Mouse (Mus musculus) spleen, postnatal 4 days (tissue): ENCODE results near the gene Fip1l1.

Source experiments
- DNase-seq, 2 experiments: peaks; one replicate each; pipeline ENCODE4 v3.0.0; 2022; ENCODE audit warnings: low spot score in 2 of 2

Fip1l1 gene

DNA sequence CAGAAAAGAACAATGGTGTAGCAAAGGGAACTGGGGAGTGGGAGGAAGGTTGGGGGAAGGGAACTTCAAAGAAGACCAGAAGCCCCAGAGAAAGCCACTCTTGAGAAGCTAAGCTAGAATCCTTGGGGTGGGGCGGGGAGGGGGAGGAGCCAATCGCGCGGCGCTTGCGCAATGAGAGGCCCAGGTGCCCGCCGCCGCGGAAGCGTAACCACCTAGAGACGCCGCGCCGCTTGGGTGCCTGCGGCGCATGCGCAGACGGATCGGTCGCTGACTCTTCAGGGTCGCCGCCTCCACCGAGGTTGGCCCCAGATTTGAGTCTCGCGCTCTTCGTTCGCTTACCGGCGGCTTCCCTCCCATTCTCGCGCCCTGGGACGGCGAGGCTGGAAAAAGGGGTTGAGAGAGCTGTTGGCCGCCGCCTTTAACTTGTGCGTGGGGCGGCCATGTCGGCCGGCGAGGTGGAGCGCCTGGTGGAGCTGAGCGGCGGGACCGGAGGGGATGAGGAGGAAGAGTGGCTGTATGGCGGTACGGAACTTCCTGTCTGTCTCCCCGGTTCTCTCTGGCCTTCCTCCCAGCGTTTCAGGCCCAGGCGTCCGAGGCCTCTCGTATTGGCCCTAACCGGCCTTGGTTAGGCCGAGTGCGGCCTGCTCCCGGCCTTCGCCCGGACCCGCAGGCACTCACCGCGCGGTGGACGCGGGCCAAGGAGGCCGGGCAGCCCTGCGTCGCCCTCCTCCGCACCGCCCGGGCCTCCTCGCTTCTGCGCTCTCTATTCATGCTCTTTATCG lies at the start of gene Fip1l1:
Gene Fip1l1 (plus strand): TSS at position 210 of the 782 bp plus-strand sequence.
- peak; percentile 90 to 97 for DNase-seq

DNA sequence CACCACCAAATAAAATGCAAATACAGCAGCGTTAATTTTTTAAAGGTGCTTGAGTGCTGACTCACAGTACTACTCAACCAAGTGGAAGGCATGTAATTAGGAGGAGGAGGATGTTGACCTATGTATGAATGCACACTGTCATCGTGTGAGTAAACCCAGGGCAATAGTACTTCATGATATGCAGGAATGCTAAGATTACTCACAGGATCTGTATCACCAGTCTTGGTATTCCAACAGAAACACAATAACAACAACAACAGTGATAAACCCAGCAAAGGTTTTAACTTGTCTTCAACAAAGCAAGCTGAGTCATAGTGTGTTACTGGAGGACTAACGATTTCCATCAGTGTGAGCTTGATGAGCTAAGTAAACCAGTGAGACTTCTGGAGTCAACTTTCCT lies 42.5 kb upstream of the Fip1l1 start:
- DNase-seq, result no peak

DNA sequence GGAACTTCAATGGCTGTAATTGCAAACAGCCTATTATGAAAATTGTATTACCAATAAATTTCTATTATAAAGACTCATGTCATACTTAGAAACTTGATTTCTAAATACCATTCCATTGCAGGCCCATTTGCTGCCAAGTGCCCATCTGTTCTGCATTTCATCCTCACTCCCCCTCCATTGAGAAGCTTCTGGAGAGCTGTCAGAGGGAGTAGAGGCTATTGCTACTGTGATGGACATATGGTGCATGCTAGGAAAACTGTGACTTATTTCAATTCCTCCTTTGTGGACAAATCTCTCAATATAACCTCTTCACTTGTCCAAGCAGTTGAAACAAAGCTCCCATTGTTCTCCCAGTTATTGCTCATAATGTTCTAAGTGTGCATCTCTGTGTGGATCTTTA lies 23.6 kb upstream of the Fip1l1 start:
- no peak for DNase-seq

DNA sequence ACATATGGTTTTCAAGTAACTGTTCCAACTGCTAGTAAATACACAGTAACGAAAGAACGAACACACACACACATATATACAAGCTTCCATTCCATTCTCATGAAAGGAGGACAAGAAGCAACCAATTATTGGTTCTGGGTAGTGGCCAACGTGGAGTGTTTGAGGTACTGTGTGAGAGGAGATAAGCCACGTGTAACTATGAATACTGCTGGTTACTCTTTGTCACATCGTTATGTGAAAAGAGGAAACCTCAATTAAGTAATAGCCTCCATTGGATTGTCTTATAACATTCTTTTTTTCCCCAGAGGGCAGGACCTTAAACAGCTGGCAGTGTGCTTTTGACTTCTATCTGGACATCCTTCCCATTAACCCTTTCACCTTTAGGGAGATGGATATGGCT lies 8.2 kb upstream of the Fip1l1 start:
- no peak for DNase-seq

DNA sequence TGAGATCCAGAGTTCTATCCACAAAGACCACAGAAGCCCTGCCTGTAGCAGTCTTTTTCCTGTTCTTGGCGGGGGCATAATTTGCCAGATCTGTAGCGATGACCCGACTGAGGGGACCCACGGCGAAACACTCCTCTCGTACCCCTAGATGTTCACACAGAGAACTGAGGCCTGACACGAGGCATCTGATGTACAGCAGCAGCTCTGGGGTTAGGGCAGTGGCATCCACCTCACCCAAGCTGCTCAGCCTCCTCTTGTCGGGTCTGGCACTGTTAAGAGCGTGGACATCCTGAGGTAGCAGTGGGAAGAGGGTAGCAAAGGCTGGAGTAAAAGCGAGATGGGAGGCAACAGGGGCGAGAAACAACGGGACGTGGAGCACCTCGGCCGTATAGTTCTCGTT lies 4.5 kb upstream of the Fip1l1 start:
- peak in 1 of 2 experiments; percentile 63 for DNase-seq

DNA sequence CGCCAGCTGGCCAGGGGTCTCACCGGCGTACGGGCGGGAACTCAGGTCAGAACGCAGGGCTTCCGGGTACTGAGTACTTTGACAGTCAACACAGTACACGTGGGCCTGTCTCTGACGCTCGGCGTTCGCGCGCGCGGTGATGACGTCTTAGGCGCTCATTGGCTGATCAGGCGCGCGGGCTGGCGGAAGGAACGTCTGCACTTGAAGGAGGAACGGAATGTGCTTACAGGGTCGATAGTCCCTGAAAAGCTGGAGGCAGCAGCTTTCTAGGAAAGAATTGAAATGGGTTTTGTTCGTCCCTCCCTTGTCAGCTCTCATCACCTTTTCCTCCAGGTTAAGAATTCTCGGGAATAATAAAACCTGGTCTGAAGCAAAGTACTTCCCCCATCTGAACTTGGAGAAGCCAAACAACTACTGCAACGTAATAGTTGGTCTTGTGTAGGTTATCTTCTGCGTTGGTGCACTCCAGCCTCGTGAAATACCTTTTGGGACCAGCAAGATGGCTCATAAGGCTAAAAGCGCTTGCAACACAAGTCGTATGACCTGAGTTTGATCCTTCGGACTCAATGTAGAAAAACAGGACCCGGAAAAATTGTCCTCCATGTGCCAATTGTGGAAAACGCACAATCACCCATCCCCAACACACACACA lies 3.5 kb upstream of the Fip1l1 start, which contains the start of gene Scfd2:
Gene Scfd2 (minus strand): TSS at position 130 of the 651 bp plus-strand sequence.
- peak; percentile 94 to 98 for DNase-seq

DNA sequence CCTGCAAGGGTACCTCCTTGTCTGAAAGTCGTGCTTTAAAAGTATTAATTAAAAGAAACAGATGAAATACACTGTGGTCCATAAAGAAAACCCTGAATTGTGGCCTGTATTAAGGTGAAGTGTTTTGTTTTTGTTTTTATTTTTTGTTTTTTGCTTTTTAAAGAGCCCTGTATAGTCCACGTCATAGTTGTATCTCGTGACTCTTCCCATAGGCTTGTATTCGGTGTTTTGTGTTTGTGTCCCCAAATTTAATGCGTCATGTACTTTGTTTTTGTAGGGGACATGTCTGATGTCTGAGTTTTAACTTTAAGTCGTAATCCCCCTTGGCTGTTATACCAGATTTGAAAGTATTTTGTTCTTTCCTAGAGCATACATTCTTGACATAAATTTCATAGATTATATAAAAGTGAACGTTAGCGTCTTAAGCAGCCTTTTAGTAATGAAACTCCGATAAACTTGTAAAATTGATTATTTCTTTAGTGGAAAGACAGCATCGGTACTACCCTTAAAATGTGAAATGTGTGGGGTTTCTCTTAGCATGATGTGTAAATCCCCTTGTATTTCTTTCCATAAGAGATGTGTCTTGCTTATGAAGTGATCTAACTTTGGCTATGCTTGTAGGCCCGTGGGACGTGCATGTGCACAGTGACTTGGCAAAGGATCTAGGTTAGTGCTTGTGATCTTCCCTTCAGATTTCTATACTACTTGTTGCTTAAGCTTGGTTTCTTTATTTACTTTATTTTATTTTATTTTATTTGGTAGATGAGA lies 1.1 kb downstream of the Fip1l1 start:
- DNase-seq, result no peak

DNA sequence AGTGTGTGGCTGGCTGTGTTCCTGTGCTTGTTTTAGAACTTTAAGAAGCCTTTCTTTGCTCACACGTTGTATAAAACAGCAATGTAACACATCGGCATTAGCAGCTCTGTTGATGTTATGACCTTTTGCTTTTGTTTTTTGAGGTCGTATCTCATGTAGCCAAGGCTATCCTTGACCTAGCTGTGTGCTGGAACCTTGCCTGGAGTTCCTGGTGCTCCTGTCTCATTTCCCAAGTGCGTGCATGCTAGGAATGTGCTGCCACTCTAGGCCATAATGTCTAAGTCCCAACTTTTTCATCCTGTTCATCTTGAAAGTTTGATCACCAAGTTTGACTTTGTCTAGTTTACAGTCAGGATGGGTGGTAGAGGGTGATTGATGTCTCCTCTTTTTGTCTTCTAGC lies 10.4 kb downstream of the Fip1l1 start:
- DNase-seq, result no peak

DNA sequence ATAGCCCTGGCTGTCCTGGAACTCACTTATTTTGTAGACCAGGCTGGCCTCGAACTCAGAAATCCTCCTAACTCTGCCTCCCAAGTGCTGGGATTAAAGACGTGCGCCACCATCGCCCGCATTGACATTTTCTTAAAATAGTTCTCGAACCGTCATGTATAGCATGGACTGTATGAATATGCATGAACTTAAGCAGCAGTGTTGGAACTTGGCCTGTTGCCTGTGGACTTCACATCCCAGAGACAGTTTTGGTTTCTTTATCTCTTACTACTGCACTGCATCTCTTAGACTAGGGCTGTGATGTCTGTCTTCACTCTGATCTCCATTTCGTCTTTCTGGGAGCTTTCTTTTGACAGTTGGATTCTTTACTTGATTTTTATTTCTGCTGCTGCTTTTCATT lies 14.3 kb downstream of the Fip1l1 start:
- DNase-seq, result no peak

DNA sequence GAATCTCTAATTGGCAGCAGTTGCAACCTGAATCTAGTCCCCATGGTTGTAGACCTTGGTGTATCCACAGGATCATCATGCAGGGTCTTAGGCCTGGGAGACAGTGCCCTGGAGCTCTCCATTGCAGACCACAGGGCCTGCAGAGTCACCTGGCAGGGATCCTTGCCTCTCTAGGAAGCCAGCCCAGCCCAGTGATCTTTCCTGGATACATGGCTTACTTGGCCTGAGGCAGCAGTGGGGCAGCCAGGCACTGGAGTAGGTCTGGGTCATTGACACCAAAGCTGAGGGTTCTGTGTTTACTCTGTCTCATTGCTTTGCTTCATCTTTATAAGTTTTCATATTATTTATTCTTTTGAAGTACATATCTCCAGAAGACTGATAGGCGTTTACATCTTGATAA lies 25.9 kb downstream of the Fip1l1 start:
- no peak for DNase-seq

DNA sequence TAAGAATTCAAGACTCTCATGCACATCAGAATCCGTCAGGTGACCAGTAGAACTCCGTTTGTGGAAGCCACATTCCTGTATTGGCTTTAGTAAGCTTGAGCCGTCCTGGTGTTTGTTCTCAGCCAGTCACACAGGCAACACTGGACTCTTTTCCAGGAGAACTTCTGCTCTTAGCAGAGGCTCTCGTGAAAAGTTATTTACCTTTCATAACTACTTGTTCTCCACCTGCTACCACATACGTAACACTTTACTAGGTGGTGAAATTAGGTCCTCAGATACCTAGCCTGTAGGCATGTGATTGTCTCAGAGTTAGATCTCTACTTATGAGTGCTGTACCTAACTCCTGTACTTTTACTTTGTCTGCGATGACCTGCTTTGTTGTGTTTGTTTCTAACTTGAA lies 36.5 kb downstream of the Fip1l1 start:
- no peak for DNase-seq

DNA sequence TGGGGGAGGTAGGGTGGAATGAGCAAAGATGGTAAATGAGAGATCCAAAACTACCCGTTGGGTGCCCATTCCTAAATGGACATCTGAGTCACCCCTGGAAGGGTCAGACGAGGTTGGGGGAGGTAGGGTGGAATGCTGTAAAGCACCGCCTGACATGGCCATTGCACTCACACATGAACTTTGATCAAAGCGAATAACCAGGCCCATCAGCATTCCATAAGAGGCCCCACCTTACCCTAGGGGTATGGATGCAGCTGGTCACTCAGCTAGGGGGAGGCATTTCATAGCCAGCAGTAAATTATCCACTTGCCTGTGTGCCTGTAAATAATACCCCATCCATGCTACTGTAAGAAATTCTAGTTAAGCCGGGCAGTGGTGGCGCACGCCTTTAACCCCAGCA lies 53.9 kb downstream of the Fip1l1 start:
- DNase-seq, result no peak

DNA sequence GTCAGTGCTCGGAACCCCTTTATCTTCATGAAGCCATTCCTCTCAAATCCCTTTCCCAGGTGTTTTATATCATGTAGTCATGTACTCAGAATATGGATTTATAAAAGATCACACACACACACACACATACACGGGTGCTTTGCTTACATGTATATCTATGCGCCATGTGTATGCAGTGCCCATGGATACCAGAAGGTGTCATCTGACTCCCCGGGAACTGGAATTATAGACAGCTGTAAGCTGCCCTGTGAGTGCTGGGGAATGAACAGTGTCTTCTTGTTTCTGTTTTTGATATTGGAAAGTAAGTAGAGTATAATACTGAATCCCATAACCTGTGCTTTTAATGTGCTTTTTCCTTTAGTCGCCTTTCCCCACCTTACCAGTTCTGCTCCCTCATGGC lies 56.2 kb downstream of the Fip1l1 start:
- DNase-seq, result no peak

DNA sequence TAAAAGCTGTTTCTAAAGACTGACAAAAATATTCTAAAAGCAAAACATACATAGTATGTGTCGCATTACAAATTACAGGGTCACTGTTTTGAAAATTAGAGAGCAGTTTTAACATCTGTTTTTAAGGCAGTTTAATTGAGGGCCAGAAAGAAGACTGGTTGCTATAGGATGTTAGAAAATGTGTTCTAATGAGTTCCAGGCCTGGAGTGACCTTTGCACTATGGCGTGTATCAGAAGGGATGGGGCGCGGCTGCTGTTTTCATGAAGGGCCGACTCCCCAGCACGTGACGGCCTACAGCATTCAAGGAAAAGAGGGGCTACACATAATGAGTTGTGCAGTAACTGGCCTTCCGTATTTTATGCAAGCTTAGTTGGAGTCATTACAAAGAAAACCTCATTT lies 57.9 kb downstream of the Fip1l1 start:
- no peak for DNase-seq

DNA sequence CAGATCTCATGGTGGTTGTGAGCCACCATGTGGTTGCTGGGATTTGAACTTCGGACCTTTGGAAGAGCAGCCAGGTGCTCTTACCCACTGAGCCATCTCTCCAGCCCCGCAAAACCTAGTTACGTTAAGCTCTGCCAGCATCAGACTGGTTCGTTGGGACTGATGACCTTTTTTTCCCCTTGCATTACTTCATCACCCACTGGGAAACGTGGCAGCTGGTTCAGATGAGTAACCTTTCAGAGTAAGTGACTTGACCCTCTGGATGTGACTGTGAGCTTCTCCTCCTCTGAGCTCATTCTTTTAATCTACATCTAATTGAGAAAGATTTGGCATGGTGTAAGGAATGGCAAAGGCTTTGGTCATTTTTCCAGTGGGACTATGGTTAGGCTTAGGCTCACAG lies 64.8 kb downstream of the Fip1l1 start:
- DNase-seq, result no peak

DNA sequence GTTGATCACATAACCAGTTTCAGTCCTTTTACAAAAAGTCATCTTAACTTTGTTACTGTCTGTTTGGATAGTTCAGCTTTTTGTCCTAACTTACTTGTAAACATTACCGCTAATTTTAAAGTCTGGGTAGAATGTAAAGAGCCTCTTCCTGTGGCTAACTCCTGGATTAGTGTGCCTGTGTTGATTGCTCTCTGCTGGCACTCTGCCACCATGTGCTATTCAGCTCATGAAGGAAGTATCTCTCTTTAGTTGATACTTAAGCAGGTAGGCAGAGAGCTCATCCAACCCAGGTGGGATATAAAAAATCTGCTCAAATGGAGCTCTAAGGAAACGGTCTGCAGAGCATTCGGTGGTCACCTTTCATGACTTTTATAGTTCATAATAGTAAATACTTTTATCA lies 65.9 kb downstream of the Fip1l1 start:
- no peak for DNase-seq

DNA sequence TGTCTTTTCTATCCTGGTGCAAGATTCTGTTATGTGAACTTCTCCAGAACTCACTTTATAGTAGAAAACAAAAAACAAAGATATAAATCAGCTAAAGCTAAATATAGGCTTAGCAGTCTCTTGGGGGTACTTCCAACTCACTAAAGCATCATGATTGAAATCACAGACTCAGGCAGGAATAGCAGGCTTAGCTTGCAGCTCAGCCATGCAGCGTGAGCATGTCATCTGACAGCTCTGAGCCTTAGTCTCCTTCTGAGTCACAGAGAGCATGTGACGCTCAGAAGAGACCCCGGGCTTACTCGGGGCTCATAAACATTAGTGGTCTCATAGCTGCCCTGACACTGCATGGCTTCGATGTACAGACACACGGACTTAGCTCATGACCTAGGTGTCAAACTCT lies 66.7 kb downstream of the Fip1l1 start:
- DNase-seq, result no peak

DNA sequence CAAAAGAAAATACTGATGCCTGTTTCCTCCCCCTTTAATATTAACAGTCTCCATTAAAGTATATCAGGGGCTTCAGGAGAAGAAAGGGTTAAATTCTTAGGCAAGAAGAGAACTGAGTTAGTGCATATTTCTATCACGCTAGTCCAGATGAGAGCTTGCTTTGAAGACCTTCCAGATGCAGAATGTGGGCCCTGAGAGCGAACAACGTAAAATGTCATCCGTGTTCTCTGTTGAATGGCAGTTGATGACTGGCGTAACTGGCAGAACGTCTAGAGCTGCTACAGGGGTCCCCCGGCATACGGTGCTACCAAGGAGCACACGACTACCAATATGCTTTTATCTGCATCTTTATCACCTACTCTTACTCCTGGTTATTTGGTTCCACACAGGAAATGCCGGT lies 67.1 kb downstream of the Fip1l1 start:
- no peak for DNase-seq

DNA sequence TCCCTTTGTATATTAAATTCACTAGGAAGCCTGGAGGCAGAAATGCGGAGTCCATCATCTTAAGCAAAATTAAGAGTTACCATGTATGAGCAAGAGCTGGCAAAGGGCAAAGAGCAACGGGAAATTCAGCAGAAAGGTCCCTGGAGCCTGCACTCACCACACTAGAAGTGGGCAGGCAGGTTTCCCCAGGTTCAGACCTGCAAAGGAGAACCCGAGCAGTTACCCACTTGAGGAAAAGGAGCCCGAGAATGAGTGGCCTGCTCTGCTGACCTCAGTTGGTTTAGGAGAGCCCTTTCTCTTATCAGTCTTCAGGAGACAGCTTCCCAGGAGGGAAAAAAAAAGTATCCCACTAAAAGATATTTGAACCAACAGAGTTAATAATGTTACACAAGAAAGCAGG lies 68.1 kb downstream of the Fip1l1 start:
- DNase-seq, result no peak

DNA sequence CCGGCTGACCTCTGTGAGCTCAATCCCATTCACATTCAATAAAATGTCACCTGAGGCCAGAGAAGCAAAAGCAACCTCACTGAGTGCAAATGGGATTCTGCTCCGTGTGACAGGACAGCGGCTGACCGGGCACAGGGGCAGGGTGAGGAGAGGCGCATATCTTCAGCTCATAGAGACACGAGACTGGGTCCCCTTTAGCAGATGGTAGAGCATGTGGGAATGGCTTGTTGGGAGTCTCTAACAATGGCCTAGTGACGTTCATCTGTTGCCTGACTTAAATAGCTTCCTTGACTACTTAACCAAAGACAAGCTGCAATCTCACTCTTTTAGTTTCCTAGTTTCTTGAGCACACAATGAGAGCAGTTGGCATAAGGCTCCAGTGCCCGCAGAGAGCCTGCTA lies 71.0 kb downstream of the Fip1l1 start:
- no peak for DNase-seq

DNA sequence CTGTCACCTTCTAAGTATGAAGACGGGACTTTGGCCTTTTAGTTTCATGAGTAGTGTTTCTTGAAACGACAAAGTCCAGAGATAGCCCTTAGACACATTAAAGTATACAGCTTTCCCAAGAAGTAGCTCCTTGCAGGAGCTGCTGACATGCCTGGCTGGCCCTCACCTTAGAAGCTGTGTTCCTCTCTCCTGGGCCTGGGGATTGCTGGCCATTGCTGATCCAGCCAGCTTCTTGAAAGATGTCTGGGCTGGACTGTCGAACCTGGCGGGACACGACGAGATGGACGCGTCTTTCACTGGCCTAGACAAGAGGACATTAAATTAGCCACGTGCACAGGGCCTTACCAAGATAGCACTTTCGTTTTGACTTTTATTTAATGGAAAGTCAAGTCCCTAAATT lies 75.3 kb downstream of the Fip1l1 start:
- DNase-seq, result no peak

DNA sequence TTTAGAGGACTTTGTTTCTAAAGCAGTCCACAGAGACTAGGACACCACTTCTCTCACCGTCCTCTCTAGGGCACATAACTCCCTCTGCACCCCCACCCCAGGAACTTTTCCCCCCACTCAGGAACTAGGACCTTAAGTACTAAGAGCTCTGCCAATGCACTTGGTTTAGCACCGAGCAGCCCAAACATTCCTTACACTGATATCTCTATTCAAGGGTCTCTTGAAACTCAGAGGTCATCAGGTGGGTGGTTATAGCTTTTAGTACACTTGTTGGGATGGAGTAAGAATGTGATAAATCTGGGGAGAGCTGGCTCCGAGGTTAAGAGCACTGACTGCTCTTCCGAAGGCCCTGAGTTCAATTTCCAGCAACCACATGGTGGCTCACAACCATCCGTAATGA lies 77.5 kb downstream of the Fip1l1 start:
- no peak for DNase-seq
